Mouse (Mus musculus) gastrocnemius, adult 8-10 months (tissue): ENCODE measurements at regions not wholly inside any gene's neighbourhood (a gene's known extent, or its start where the extent isn't known, plus 50 kb on each side); places are given as distances from the start of the nearest gene placed in this dataset.

ENCODE experiments used
- DNase-seq, 2 experiments: peaks; one replicate each; pipeline ENCODE4 v3.0.0; 2022; ENCODE audit warnings: low spot score in 2 of 2

- peak; percentile 16 to 31 for DNase-seq
Measured at GRCm38 (mm10) chr7:72362690-72363089, 56.3 kb upstream of the Mctp2 start.

- no peak for DNase-seq
Measured at GRCm38 (mm10) chr7:72391323-72391722, 84.9 kb upstream of the Mctp2 start.

GRCm38 (mm10) chr7:72400056-72400455 is 93.6 kb upstream of the Mctp2 start:
- DNase-seq, result peak; percentile 8 to 11

- no peak for DNase-seq
Measured at GRCm38 (mm10) chr7:72406131-72406530, 99.7 kb upstream of the Mctp2 start.

- DNase-seq, result no peak
Measured at GRCm38 (mm10) chr7:72408409-72408986, 102.1 kb upstream of the Mctp2 start.

- peak; percentile 50 to 57 for DNase-seq
Measured at GRCm38 (mm10) chr7:72438552-72438951, 132.1 kb upstream of the Mctp2 start.

GRCm38 (mm10) chr7:72442001-72442400 is 135.6 kb upstream of the Mctp2 start:
- DNase-seq, result peak; percentile 20 to 33

GRCm38 (mm10) chr7:72444016-72444415 is 137.6 kb upstream of the Mctp2 start:
- DNase-seq, result no peak

- no peak for DNase-seq
Measured at GRCm38 (mm10) chr7:72444792-72445191, 138.4 kb upstream of the Mctp2 start.

GRCm38 (mm10) chr7:72446911-72447310 is 140.5 kb upstream of the Mctp2 start:
- no peak for DNase-seq

GRCm38 (mm10) chr7:72462978-72463377 is 156.6 kb upstream of the Mctp2 start:
- no peak for DNase-seq

GRCm38 (mm10) chr7:72464658-72465057 is 158.2 kb upstream of the Mctp2 start:
- no peak for DNase-seq

GRCm38 (mm10) chr7:72469691-72470090 is 163.3 kb upstream of the Mctp2 start:
- no peak for DNase-seq

- no peak for DNase-seq
Measured at GRCm38 (mm10) chr7:72474751-72475150, 168.3 kb upstream of the Mctp2 start.

- no peak for DNase-seq
Measured at GRCm38 (mm10) chr7:72478936-72479335, 172.5 kb upstream of the Mctp2 start.

- no peak for DNase-seq
Measured at GRCm38 (mm10) chr7:72481275-72481674, 174.9 kb upstream of the Mctp2 start.

- no peak for DNase-seq
Measured at GRCm38 (mm10) chr7:72490161-72490560, 183.8 kb upstream of the Mctp2 start.

- no peak for DNase-seq
Measured at GRCm38 (mm10) chr7:72493292-72493691, 186.9 kb upstream of the Mctp2 start.

GRCm38 (mm10) chr7:72496933-72497631 is 190.7 kb upstream of the Mctp2 start:
- DNase-seq, result no peak

- DNase-seq, result no peak
Measured at GRCm38 (mm10) chr7:72498562-72499230, 192.3 kb upstream of the Mctp2 start.

- DNase-seq, result no peak
Measured at GRCm38 (mm10) chr7:72499788-72500187, 193.4 kb upstream of the Mctp2 start.

- DNase-seq, result no peak
Measured at GRCm38 (mm10) chr7:72500190-72500589, 193.8 kb upstream of the Mctp2 start.

GRCm38 (mm10) chr7:72500996-72501395 is 194.6 kb upstream of the Mctp2 start:
- DNase-seq, result no peak
